Mouse (Mus musculus): Measurements from ENCODE around the gene Zeb2.
A peak's percentile ranks its signal among the peaks of the same experiment; 100 is the strongest.

The Zeb2 gene

GRCm38 (mm10) chr2:45060768-45061167 lies 56.4 kb downstream of the Zeb2 start:
- DNase-seq (ENCODE audit: low spot score in 2 of 2), result no peak

DNA sequence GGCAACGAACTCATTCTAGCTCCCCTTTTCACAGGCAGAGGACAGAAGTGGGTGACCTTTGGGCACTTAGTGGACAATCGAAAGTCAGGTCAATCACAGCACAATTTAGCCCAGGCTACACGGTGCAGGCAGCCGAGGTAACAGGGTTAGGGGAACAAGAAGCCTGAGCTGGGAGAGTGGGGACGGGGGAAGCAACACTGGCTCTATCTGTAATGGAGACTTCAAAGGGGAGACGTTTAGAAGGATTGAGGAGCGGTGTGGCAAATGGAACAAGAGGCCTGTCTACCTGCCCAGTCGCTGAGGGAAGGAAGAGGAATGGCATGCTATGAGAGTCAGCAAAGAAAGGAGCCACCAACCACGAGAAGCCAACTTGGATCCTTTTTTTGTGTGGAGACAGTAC lies 57.0 kb downstream of the Zeb2 start:
- DNase-seq (ENCODE audit: low spot score in 2 of 2), result no peak

DNA sequence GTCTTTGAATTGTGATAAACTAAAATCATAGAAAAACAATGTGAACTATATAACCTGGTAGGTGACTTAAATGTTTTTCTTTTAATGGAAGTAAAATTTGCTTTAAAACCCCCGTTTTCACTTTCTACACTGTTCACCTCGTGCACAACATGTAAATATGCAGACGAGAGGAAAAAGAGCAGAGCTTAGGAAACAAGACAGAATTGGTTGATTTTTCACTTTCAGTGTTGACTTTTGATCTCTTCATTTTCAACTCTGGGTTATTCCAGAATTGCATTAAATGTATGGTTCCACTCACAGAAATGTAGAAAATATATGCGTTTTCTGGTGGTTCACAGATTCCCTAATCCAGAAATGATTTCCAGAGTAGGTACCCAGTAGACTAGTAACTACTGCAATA lies 57.6 kb downstream of the Zeb2 start:
- DNase-seq (ENCODE audit: low spot score in 2 of 2), result no peak

- DNase-seq (ENCODE audit: low spot score in 2 of 2), result no peak
Measured at GRCm38 (mm10) chr2:45059010-45059409, 58.2 kb downstream of the Zeb2 start.

GRCm38 (mm10) chr2:45058183-45058582 lies 59.0 kb downstream of the Zeb2 start:
- no peak for DNase-seq (ENCODE audit: low spot score in 2 of 2)

DNA sequence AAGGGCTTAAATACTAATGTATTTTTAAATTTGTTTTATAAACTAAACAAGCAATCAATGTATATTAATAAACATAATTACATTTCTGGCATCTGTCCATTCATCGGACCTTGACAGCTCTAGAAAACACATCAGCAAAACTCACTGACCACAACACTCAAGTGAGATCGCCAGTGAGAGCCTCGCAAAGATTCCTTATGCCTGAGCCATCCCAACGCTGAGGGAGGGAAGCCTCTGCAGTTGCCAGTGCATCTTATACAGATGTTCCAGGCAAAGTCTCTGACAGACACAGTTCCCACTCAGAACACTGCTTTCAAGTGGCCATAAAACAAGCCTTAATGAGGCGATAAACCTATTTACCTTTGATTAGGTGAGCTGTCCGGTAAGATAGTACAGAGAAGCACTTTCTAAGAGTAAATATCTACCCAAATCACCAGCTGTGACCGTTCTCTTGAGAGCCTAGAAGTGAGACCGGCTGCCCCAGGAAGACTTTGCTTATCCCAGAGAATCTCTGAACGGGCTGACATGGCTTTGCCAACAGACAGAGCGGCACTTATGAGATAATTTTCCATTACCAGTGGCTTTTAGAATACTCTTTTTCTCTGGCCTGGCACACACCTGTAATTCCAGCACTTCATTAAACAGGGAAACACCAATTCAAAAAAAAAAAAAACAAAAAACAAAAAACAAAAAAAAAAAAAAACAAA lies 60.2 kb downstream of the Zeb2 start:
- no peak for DNase-seq (ENCODE audit: low spot score in 2 of 2)

GRCm38 (mm10) chr2:45055926-45056325 lies 61.3 kb downstream of the Zeb2 start:
- DNase-seq (ENCODE audit: low spot score in 2 of 2), result no peak

- DNase-seq (ENCODE audit: low spot score in 2 of 2), result no peak
Measured at GRCm38 (mm10) chr2:45055034-45055615, 62.1 kb downstream of the Zeb2 start.

GRCm38 (mm10) chr2:45054070-45055025 lies 62.8 kb downstream of the Zeb2 start:
- DNase-seq (ENCODE audit: low spot score in 2 of 2), result no peak

DNA sequence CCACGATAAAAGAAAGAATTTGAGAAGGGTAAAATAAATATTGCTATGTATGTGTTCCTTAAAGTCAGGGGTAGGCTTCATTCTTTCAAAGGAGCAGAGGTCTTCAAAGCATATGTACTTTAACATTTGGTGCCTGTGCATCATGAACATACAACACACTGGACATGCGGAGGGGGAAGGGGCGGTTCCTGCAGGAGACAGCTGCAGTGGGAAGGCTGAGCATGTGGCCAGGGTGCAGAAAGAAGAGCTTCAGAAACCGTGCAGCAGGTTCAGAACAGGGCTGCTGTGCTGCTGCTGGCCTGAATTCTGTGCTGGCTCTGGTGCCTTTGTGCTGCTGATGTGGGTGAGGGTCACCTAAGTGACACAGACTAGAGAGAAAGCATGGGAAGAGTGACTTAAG lies 64.6 kb downstream of the Zeb2 start:
- no peak for DNase-seq (ENCODE audit: low spot score in 2 of 2)

- no peak for DNase-seq (ENCODE audit: low spot score in 2 of 2)
Measured at GRCm38 (mm10) chr2:45051321-45051720, 65.9 kb downstream of the Zeb2 start.

GRCm38 (mm10) chr2:45049923-45050322 lies 67.3 kb downstream of the Zeb2 start:
- DNase-seq (ENCODE audit: low spot score in 2 of 2), result no peak

GRCm38 (mm10) chr2:45049279-45049678 lies 67.9 kb downstream of the Zeb2 start:
- DNase-seq (ENCODE audit: low spot score in 2 of 2), result no peak

DNA sequence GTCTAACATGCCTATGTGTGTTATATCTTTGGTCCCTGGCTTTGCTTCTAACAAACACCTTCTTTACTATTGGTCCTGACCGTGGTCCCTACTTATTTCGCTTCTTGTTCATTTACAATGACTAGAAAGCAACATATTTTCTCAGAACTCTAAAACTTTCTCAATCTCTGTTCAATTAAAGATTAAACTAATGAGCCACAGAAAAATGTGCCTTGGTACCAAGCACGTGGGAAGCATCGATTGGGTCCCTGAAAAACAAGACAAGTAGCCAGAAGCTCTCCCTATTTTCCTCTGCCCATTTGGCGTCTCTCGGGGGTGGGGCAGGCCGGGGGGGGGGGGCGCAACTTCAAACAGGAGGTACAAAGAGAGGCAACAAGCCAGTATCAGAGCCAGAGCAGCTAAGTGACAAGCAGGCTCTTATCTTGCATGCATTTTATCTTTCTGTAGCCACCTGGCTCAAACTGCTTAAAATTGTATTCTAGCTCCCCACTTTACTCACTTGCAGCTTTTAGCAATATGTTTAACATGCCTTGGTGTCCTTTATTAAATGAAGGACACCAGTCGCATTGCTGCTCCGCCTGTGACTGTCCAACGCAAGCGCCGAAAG lies 76.4 kb downstream of the Zeb2 start:
- DNase-seq (ENCODE audit: low spot score in 2 of 2), result no peak

DNA sequence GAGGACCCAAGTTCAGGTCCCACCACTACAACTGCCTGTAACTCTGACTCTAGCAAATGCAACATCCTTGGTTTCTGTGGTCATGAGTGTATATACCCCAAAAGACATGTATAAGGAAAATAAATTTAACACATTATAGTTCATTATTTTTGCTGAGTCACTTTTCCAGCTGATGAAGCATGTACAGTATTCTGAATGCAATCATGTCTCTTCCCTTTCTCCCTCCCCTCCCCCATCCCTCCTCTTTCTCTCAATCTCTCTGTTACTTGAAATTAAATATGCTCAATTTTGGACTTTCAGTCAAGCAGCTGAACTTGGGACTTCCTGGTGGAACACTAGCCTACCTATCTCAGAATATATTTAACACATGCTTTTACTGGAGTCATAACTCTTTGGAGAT lies 77.7 kb downstream of the Zeb2 start:
- no peak for DNase-seq (ENCODE audit: low spot score in 2 of 2)

GRCm38 (mm10) chr2:45028091-45028638 lies 89.0 kb downstream of the Zeb2 start:
- DNase-seq (ENCODE audit: low spot score in 2 of 2), result no peak

DNA sequence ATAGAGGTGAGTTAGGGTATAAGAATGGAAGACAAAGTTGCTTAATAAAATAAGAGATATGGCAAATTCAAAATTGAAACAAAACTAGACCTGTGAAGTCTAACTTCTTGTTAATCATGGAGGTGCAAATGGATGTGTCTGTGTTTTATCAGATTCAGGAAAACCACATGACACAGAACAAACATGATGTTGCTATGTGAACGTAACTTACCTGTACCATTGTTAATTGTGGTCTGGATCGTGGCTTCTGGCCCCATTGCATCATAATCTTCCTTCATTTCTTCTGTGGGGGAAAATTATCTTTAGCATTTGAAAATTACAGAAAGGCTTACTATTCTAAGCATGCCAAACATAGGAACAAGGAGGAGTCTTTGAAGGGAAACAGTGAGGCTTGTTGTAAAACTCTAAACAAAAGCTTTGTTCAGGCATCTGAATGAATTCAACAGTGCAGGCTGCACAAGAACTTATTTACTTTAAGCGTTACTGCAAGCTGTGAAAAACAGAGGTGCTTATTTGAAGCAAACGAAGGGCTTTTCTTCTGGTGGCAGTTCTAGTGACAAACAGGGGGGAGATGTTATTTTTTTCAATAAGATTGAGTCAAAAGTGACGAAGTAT lies 99.9 kb downstream of the Zeb2 start:
- DNase-seq (ENCODE audit: low spot score in 2 of 2), result no peak

- DNase-seq (ENCODE audit: low spot score in 2 of 2), result no peak
Measured at GRCm38 (mm10) chr2:45013325-45013724, 103.9 kb downstream of the Zeb2 start.

DNA sequence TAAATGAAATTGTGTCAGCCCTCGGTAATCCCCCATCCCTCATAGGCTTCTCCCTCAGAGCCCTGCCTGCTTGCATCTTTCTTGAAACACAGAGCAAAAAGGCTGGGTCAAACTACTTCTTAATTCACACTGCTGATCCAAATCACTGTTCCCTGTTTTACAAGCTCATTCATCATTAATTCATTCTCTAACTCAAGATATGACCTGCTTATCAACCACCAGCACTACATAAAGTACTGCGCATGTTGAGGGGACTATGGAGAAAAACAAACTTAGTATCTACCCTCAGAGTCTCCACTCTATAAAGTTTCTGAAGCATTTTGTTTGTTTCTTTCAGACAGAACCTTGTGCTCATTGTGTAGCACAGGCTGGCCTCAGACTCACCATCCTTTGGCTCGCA lies 104.5 kb downstream of the Zeb2 start:
- DNase-seq (ENCODE audit: low spot score in 2 of 2), result no peak

DNA sequence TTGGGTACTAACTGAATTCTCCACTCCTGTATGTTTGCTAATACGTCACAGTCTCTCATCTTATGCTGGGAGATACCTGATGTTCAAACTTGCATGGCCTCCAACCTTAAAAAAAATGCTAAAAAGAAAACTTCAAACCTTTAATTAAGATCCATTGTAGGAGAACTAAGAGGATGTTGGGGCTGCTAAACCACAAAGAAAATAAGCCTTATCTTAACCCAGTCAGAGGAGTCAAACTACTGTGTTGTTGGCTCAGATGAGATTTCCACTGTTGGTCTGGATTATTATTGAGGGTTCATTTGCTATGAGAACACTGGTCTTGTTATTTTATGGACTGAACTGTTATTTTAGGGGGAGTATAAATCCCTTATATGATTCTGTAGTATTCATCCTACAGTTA lies 106.5 kb downstream of the Zeb2 start:
- DNase-seq (ENCODE audit: low spot score in 2 of 2), result no peak

- peak in 1 of 2 experiments; percentile 42 for DNase-seq (ENCODE audit: low spot score in 2 of 2)
Measured at GRCm38 (mm10) chr2:44999906-45000305, 117.3 kb downstream of the Zeb2 start.

All from frontal cortex, postnatal 25 days (tissue).